Mouse (Mus musculus) forebrain, embryonic 10.5 days (tissue): Measurements from ENCODE around the gene Miga2. TPM values are rescaled to one million over a fixed set of nuclear protein-coding genes. Genes with fewer than 3 reads are reported as not detected.
A peak's percentile ranks its signal among the peaks of the same experiment; 100 is the strongest.

Experiments
- DNase-seq: peaks from one replicate; pipeline ENCODE4 v3.0.0-alpha.2; 2017; ENCODE audit warnings: low spot score; ENCODE audit errors: extremely low spot score
- H3K27ac ChIP-seq: fragments of 300-500 bp; sonication (generic); 2 replicates; pipeline ENCODE4 v1.5.1; 2016; ENCODE audit warnings: mild to moderate bottlenecking
- H3K27me3 ChIP-seq: fragments of 300-500 bp; sonication (generic); 2 replicates; pipeline ENCODE4 v1.6.1; 2016; ENCODE audit warnings: mild to moderate bottlenecking; ENCODE audit not compliant: poor library complexity, severe bottlenecking
- H3K36me3 ChIP-seq: fragments of 300-500 bp; sonication (generic); replicated peaks from 2 replicates; pipeline ENCODE4 v1.6.1; 2016; ENCODE audit warnings: mild to moderate bottlenecking, moderate library complexity
- H3K4me1 ChIP-seq: fragments of 300-500 bp; sonication (generic); 2 replicates; pipeline ENCODE4 v1.6.1; 2016
- H3K4me3 ChIP-seq: fragments of 300-500 bp; sonication (generic); 2 replicates; pipeline ENCODE4 v1.5.1; 2016; ENCODE audit warnings: mild to moderate bottlenecking, moderate library complexity
- H3K9me3 ChIP-seq: fragments of 300-500 bp; sonication (generic); 2 replicates; pipeline ENCODE4 v1.6.1; 2016; ENCODE audit warnings: mild to moderate bottlenecking, moderate library complexity
- WGBS: fragments of 180-500 bp; shearing (Covaris S2); methylation state at CpG from one replicate; pipeline ENCODE4 v1.1.7; 2016; 5-methylcytosine and 5-hydroxymethylcytosine counted together
- polyA plus RNA-seq: library from polyadenylated mRNA; unstranded; fragments of >200 nt; fragmentation: Nextera tagmentation; extraction: Ambion mirVana; gene quantifications from 2 replicates; pipeline ENCODE4 v1.2.1, GENCODE M21; 2016

Gene Miga2
- polyA plus RNA-seq, 1 experiment from 2014 or later: 30.9 TPM

DNA sequence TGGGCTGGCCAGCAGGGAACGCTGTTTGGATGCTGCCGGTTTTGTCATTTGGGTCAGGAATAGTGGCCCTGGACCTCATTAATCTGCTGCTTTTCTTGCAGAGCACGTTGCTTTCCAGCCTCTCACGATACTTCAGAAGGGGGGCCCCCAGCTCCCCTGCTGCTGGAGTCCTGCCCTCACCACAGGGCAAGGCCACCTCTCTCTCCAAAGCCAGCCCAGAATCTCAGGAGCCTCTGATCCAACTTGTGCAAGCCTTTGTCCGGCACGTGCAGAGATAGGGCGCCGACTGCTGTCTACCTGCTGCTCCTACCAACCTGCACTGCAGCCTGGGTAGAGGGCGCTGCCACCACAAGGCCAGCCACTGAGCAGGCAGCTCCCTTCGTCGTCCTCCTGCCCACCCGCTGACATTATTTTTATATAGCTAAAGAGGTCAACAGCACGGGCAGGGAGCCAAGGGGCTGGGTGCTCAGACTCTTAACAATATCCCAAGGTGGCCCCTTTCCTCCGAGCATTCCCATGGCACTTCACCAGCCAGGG is 20.4 kb upstream of the Miga2 start:
- no peak overlapping the region for H3K27ac ChIP-seq
- WGBS: 88% methylated on average over 14 of the region's 14 CpGs
- no peak overlapping the region for H3K4me3 ChIP-seq
- peaks cover 100% of the 10 kb centered on the region for H3K36me3 ChIP-seq
- H3K27me3 ChIP-seq: no peaks in the 10 kb centered on the region
- H3K9me3 ChIP-seq: no peaks in the 10 kb centered on the region
- DNase-seq: no peak
- 0 out of 2 replicates have a peak, but pooled peaks cover 3% of the 10 kb centered on the region for H3K4me1 ChIP-seq

- Histone ChIP-seq H3K27ac (no peak overlapping the region), H3K4me1 (0 out of 2 replicates have a peak, but pooled peaks cover 3% of the 10 kb centered on the region), H3K4me3 (no peak overlapping the region), H3K36me3 (peaks cover 99% of the 10 kb centered on the region), H3K9me3 (no peaks in the 10 kb centered on the region), H3K27me3 (no peaks in the 10 kb centered on the region)
- 92% methylated on average over 7 of the region's 7 CpGs for WGBS
- no peak for DNase-seq
Observed at GRCm38 (mm10) chr2:30345971-30346676, 17.9 kb upstream of the Miga2 start.

DNA sequence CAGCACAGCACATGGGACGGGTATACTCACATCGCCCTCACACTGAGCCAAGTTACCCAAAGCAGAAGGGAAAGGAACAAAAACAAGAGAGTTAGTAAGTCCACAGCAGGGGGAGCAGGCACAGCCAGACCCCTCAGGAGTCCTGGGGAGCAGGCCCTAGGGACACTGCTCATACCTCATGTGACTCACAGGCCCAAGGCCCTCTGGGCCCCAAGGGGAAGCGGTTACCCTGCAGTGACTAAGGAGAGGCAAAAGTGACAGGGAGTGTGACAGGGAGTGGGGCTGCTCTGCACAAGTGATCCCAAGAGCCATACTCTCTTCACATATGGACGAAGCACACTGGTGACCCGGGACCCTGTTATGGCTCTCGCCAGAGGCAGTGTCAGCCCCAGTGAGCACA is 14.8 kb upstream of the Miga2 start:
- no peaks in the 10 kb centered on the region for H3K27me3 ChIP-seq
- H3K4me1 ChIP-seq: 0 out of 2 replicates have a peak, but pooled peaks cover 3% of the 10 kb centered on the region
- peaks cover 91% of the 10 kb centered on the region for H3K36me3 ChIP-seq
- no peak for DNase-seq
- WGBS: 92% methylated on average over 6 of the region's 6 CpGs
- no peak overlapping the region for H3K4me3 ChIP-seq
- H3K9me3 ChIP-seq: no peaks in the 10 kb centered on the region
- H3K27ac ChIP-seq: no peak overlapping the region

DNA sequence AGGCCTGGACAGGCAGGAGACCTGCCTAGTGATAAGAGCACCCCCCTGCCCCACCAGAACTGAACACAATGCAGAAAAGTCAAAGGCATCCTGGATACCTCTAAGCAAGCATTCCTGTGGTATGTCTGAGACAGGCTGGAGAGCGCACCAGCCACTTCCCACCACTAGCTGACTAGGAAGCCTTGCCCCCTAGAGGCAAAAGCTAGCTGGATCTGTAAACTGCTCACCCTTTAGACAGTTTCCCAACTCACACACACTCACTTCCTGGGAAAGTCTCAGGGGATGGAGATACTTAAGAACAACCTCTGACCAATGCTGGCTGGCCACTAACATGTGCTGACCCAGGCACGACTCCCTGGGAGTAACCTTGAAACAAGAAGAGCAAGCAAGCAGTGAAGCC is 12.9 kb upstream of the Miga2 start:
- Histone ChIP-seq H3K36me3 (peaks cover 84% of the 10 kb centered on the region), H3K4me3 (no peak overlapping the region), H3K4me1 (0 out of 2 replicates have a peak, but pooled peaks cover 3% of the 10 kb centered on the region), H3K9me3 (no peaks in the 10 kb centered on the region), H3K27ac (no peak overlapping the region), H3K27me3 (no peaks in the 10 kb centered on the region)
- WGBS: 83% methylated on average over 2 of the region's 2 CpGs
- no peak for DNase-seq

GRCm38 (mm10) chr2:30355861-30356260 is 8.2 kb upstream of the Miga2 start:
- Histone ChIP-seq H3K27me3 (no peaks in the 10 kb centered on the region; the same call in 1 of the 2 replicates), H3K9me3 (no peaks in the 10 kb centered on the region), H3K27ac (0 out of 2 replicates have a peak overlapping the region, but pooled peaks have one; percentile 5), H3K4me3 (no peak overlapping the region), H3K4me1 (peaks cover 21% of the 10 kb centered on the region), H3K36me3 (peaks cover 37% of the 10 kb centered on the region)
- 74% methylated on average over 4 of the region's 4 CpGs for WGBS
- DNase-seq: no peak

- H3K36me3 ChIP-seq: peaks cover 33% of the 10 kb centered on the region
- 69% methylated on average over 4 of the region's 4 CpGs for WGBS
- H3K27ac ChIP-seq: no peak overlapping the region
- no peak overlapping the region for H3K4me3 ChIP-seq
- H3K4me1 ChIP-seq: peaks cover 21% of the 10 kb centered on the region
- no peak for DNase-seq
- no peaks in the 10 kb centered on the region; the same call in 1 of the 2 replicates for H3K27me3 ChIP-seq
- no peaks in the 10 kb centered on the region for H3K9me3 ChIP-seq
Observed at GRCm38 (mm10) chr2:30356266-30356665, 7.8 kb upstream of the Miga2 start.

- no peak overlapping the region for H3K4me3 ChIP-seq
- no peaks in the 10 kb centered on the region for H3K9me3 ChIP-seq
- H3K27ac ChIP-seq: no peak overlapping the region
- WGBS: 76% methylated on average over 9 of the region's 9 CpGs
- DNase-seq: no peak
- H3K36me3 ChIP-seq: peaks cover 33% of the 10 kb centered on the region
- H3K27me3 ChIP-seq: no peaks in the 10 kb centered on the region; the same call in 1 of the 2 replicates
- peaks cover 21% of the 10 kb centered on the region for H3K4me1 ChIP-seq
Observed at GRCm38 (mm10) chr2:30356906-30357305, 7.1 kb upstream of the Miga2 start.

- peak; percentile 33 for DNase-seq
- WGBS: 65% methylated on average over 8 of the region's 8 CpGs
- Histone ChIP-seq H3K36me3 (peaks cover 25% of the 10 kb centered on the region), H3K4me3 (peak overlapping the region; percentile 84), H3K9me3 (no peaks in the 10 kb centered on the region), H3K27me3 (no peaks in the 10 kb centered on the region; the same call in 1 of the 2 replicates), H3K4me1 (peaks cover 21% of the 10 kb centered on the region), H3K27ac (peak overlapping the region; percentile 88)
Observed at GRCm38 (mm10) chr2:30357552-30358510, 6.2 kb upstream of the Miga2 start.

GRCm38 (mm10) chr2:30358533-30359531 is 5.2 kb upstream of the Miga2 start, which contains the start of gene Sh3glb2:
TSS of gene Sh3glb2 (minus strand) at chr2:30359337.
- H3K4me3 ChIP-seq: peak within 1 kb of the TSS; percentile 84
- peaks cover 16% of the 10 kb centered on the region for H3K36me3 ChIP-seq
- peak; percentile 80 for DNase-seq
- peaks cover 21% of the 10 kb centered on the region for H3K4me1 ChIP-seq
- H3K27me3 ChIP-seq: no peaks in the 10 kb centered on the region; the same call in 1 of the 2 replicates
- H3K9me3 ChIP-seq: no peaks in the 10 kb centered on the region
- 3% methylated on average over 73 of the region's 73 CpGs for WGBS
- peak within 1 kb of the TSS; percentile 88 for H3K27ac ChIP-seq

DNA sequence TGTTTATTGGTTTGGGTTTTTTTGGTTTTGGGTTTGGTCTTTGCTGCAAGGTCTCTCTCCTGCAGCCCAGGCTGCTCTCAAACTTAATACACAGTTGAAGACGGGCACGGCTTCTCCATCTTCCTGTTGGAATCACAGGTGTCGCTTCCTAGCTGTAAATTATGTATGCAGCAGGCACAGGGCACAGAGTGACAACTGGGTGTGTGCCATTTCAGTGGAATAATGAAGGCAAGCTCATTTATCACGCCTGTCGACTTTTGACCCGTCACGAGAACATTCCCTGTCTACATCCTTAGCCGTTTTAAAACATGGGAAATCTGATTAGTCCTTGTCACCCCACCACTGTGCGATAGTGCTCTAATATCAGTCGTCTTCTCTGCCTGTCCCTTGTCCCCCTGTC is 3.4 kb upstream of the Miga2 start:
- Histone ChIP-seq H3K9me3 (no peaks in the 10 kb centered on the region), H3K27me3 (no peaks in the 10 kb centered on the region; the same call in 1 of the 2 replicates), H3K36me3 (no peaks in the 10 kb centered on the region), H3K27ac (no peak overlapping the region), H3K4me3 (no peak overlapping the region), H3K4me1 (peaks cover 34% of the 10 kb centered on the region)
- no peak for DNase-seq
- WGBS: 78% methylated on average over 10 of the region's 10 CpGs

DNA sequence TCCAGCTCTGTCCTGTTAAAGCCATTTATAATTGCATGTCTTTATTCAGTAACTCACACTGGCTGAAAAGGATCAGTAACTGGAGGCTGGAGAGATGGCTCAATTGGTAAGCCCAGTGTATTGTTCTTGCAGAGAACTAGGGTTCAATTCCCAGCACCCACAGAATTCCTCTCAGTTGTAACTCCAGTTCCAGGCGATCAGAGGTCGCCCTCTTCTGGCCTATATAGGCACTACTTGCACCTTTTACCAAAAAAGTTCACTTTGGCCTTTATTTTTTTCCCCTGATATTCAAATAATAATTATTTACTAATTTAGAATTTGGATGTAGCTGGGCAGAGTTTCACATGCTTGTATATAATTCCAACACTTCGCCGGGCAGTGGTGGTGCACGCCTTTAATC is 1.2 kb upstream of the Miga2 start:
- no peaks in the 10 kb centered on the region; the same call in 1 of the 2 replicates for H3K27me3 ChIP-seq

More for the DNA sequence above, 1.2 kb upstream of the Miga2 start:
- H3K36me3 ChIP-seq: peaks cover 19% of the 10 kb centered on the region
- no peak for DNase-seq
- H3K4me3 ChIP-seq: peak overlapping the region; percentile 3; the same call in 1 of the 2 replicates
- H3K27ac ChIP-seq: no peak overlapping the region
- 71% methylated on average over 5 of the region's 5 CpGs for WGBS
- H3K9me3 ChIP-seq: no peaks in the 10 kb centered on the region
- peaks cover 28% of the 10 kb centered on the region for H3K4me1 ChIP-seq
